Mouse (Mus musculus) retina, adult 2 months (tissue): ENCODE measurements around the gene Tmem81.

Source experiments
- DNase-seq: peaks from one replicate; pipeline ENCODE4 v3.0.0-alpha.2; 2012; ENCODE audit warnings: low read depth, low spot score

Tmem81 gene

GRCm38 (mm10) chr1:132519734-132520133 lies 13.7 kb downstream of the Tmem81 start:
- no peak for DNase-seq

DNA sequence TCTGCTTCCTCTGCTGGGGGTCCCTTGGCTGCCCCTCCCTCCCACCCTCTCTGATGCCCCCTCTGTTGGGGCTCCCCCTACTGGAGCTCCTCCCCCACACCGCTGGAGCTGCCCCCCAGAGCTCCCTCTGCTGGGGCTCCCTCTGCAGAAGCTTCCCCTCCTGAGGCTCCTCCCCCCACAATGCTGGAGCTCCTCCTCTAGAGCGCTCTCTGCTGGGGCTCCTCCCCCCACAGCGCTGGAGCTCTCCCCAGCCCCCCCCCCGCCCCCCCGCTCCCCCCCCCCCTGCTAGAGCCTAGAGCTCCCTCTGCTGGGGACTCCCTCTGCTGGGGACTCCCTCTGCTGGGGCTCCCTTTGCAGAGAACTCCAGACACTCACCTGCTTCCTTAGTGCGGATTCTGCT lies 14.7 kb downstream of the Tmem81 start:
- DNase-seq, result peak; percentile 64

DNA sequence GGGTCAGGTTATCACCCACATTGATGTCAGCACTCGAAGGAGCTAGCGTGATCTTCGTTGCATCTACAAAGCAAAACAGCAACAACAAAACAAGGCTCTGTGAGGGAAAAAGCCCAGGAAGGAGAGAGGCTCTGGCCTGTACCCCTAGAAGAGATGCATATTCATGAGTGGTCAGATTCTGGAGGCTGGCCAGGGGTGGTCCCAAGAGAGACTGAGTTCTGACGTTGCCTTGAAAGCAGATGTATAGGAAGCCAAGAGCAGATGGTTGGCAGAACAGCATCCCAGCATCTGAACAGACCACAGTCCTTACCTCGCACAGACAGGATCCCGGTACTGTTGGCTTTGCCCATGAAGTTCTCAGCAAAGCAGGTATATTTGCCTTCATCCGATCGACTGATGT lies 17.0 kb downstream of the Tmem81 start:
- no peak for DNase-seq

DNA sequence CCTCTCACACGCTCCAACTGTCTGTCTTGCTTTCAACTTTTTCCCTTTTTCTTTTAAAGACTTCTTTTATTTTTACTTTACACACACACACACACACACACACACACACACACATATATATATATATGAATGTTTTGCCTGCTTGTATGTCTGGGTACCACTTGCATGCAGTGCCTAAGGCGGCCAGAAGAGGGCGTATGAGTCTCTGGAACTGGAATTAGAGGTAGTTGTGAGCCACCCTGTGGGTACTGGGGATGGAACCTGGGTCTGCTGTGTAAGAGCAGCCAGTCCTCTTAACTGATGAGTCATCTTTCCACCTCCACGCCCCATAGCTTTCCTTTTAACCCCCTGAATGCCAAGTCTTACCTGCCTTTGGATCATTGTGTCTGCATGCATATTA lies 17.9 kb downstream of the Tmem81 start:
- no peak for DNase-seq

DNA sequence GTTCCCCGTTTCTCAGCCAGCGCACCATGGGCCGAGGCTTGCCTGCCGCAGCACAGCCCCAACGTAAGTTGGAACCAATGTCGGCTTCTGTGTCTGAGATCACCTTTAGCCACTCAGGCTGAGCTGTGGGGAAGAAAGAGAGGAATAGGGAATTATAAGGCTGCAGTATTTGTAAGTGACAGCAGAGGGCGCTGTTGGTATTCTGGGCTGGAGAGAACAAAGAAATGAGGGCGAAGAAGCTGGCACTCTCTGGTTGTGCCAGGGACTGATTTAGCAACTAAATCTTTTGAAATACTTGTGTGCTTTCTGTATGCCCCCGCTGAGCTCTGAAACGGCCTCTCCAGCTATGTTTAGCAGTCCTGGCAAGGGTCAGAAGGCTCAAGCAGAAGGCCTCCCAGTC lies 19.8 kb downstream of the Tmem81 start:
- peak; percentile 60 for DNase-seq

DNA sequence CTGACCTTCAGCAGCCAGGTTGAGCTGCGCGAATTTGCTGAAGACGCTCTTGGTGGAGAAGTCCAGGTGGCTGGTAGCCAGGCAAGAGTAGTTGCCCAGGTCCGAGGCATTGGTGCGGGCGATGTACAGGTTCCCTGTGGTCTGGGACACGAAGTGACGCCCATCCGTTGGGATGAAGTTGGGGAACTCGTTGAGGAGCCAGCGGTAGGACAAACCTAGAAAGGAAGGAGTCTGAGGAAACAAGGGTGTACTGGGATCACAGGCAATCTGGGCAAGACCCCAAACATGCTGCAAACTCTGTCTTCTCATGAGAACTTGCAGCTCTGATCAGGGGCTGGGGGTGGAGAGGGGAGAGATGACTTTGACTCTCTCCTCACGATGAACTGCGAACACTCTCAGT lies 22.0 kb downstream of the Tmem81 start:
- DNase-seq, result no peak

- no peak for DNase-seq
Observed at GRCm38 (mm10) chr1:132528647-132529334, 22.8 kb downstream of the Tmem81 start.

DNA sequence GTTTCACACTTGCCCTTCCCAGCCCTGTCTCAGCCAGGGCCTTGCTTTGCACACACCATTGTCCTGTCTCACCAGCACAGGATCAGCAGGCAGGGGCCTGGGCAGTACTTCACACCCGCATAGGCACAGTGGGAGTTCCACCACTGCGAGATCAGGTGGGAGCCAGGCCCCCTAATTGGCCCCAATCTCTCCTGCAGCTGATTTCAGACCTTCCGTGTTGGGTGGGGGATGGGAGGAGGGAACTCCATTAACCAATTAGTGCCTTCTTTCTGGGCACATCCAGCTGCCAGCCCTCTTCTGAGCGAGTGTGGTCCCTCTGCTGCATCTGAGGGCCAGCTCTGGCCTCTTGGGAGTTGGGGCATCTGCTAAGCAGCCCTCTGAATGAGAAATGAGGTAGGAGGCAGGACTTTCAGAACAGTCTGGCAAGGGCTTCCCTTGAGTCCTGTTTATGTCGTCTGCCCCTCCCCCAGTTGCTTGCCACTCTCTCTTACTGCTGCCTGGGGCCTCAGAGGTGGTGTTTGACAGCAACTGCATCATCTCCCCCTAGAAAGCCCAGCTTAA lies 24.7 kb downstream of the Tmem81 start:
- DNase-seq, result no peak

DNA sequence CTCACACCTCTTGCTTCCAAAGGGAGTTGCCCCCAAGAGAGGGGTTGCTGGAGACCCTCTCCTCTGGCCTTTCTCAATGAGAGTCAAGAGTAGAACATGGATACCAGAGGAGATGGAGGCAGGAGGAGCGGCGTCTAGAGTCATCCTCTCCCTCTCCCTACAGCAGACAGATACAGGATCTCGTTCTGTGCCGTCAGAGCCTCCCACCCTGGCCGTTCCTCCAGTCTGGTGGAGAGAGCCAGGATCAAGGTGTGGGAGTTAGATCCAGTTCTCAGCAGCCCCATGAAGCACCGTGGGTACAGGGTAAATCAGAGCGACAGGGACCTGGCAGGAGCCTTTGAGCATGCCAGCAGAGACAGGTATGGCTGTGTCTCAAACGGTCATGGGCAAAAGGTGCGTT lies 26.5 kb downstream of the Tmem81 start:
- DNase-seq, result no peak

DNA sequence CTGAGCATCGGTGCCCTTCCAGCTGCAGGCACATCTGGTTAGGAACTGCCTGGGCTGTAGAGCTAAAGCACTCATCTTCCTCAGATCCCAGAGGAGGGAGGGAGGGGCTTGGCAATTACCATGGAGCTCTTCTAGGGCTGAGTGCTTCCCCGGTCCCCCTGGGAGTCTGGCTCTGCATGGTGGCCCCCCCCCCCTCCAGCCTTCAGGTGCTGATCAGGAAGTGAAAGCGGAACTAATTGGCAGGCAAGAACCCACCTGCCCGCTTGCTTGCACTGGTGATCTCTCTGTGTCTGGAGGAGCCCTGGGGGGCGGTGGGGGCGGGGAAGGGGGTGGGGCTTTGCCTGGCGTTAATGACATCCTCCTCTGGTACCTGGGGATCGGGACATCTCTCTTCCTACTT lies 27.8 kb downstream of the Tmem81 start:
- no peak for DNase-seq

- no peak for DNase-seq
Observed at GRCm38 (mm10) chr1:132535541-132535940, 29.5 kb downstream of the Tmem81 start.

DNA sequence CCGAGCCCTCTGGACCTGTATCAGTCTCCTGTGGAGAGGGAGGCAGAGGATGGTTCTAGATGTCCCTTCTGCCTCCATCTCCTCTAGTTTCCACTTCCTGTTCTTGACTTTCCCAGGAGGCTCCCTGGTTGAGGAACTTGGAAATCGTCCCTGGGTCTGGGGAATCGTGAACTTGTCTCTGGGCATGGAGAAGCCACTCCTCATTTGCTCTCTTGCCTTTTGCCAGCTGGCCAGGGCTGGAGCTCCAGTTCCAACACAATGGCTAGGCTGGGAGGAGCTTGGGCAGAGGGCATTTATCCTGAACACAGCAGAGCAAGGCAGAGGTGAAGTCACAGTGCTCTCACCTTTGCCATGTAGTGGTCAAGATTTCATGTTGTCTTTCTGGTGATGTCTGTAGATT lies 30.4 kb downstream of the Tmem81 start:
- no peak for DNase-seq

DNA sequence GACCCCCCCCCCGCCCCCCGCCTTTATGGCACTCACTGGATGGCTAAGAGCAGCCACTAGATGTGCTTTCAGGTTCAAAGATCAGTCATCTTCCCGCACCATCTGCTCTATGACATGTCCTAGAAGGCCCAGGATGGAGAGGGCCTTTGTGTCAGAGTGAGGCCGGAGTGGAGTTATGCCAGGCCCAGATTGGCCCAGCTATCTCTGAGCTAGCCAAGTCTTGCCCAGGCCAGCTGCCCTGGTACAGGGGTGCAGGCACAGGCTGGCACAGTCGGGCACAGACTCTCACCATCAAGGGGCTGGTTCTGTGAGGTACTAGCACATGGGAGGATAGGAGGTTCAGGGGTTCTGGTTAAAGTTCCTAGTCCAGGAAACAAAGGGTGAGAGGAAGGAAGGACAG lies 31.7 kb downstream of the Tmem81 start:
- DNase-seq, result no peak

GRCm38 (mm10) chr1:132540701-132541100 lies 34.7 kb downstream of the Tmem81 start:
- DNase-seq, result no peak

DNA sequence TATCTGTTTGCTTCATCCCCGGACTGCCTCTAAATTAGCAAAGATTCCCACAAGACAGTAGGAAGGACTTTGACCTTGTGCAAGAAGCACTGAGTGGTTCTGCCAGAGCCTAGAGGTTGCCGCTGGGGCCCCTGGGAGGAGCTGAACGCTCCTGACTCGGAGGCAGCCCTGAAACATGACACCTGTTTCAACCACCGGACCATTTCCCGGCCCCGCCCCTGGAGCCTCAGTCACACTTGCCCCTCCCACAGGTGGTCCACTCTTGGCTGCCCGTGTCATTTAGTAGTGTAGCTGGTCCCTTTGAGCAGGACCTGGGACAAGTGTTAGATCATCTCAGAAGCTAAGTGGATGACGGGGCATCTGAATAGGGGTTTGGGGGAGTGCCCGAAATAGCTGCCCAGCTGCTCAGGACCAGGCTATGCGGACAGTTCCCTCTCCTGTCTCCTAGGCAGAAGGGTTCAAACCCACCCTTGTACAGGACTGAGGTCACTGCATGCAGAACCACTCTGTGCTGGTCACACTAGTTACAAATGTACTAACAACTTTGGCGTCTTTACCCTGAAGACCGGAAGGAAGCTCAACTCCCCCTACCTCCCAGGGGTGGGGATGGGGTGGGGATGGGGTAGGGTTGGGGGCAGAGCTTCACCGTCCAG lies 35.3 kb downstream of the Tmem81 start:
- no peak for DNase-seq

DNA sequence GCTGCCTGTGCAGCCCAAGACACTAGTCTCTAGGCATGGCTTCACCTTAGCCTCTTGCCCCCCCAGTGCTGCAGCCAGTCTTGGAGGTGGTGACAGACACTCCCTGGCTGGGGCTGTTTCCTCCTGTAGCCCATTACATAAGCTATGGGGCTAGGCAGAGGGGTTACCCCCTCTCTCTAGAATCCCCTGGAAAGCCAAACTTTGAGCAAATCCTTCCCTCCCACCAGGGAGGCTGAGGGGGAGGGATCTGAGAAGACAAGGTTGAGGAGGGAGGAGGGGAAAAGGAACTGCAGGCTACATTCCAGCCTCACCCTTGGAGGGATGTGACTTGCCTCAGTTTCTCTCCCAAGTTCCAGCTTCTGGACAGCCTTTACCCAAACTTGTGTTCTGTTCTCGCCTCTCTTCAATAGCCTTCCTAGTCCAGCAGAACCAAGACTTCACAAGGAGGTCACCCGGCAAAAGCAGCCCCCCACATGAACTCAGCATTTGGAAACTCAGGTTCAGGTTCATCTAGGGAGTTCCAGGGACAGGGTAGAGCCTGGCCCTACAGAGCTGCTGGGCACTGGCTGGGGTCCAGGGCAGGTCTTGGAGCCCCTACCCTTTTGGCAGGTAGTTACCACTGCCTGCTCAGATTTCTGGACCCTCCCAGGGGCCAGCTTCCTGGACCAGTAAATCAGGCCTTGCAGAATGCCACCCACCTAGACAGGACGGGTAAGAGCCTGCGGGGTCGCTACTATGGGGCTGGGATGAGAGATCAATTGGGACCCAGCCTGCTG lies 36.0 kb downstream of the Tmem81 start:
- no peak for DNase-seq

DNA sequence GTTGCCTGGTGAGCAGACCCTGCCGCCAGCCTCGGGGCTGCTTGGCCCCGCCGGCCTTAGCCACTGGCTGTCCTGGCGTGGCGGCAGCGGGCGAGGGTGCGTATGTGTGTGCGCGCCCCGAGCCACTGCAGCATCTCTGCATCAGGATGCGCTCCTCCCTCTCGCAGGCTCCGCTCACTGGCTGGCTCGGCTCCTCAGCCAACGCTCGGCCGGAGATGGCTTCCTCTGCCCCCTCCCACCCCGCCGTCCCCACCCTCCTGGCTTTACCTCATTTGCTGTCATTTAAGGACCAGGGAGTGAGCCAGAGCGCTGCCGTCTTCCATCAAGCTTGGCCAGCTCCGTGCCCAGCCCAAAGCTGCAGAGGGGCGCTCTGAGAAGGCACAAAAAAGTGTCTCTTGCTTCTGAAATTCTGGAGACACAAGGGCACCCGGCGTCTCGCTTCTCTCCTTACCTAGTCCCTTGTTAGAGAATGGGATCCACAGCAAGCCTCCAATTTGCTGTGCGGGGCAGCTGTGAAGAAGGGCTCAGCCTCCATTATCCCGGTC lies 36.8 kb downstream of the Tmem81 start, which contains the start of gene Cntn2:
Gene Cntn2, minus strand, starts transcription at position 495 of the 545 bp plus-strand sequence.
- no peak for DNase-seq

DNA sequence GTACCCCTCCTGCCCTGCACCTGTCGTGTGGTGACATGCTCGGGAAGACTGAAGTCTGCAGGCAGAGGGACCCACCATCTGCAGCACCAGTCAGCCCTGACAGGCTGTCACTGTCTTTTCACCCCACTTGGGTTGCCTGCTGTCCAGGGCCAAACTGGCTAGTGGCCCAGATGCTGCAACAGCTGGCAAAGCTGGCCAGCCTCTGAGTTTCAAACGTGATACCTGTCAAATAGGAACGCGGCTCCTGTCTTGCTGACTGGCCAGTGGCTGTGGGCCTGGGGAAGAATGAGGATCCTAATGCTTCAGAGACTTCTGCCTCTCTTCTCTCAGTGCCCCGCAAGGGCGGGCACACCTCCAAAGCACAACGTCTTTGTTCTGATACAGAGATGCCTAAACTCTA lies 37.8 kb downstream of the Tmem81 start:
- no peak for DNase-seq

DNA sequence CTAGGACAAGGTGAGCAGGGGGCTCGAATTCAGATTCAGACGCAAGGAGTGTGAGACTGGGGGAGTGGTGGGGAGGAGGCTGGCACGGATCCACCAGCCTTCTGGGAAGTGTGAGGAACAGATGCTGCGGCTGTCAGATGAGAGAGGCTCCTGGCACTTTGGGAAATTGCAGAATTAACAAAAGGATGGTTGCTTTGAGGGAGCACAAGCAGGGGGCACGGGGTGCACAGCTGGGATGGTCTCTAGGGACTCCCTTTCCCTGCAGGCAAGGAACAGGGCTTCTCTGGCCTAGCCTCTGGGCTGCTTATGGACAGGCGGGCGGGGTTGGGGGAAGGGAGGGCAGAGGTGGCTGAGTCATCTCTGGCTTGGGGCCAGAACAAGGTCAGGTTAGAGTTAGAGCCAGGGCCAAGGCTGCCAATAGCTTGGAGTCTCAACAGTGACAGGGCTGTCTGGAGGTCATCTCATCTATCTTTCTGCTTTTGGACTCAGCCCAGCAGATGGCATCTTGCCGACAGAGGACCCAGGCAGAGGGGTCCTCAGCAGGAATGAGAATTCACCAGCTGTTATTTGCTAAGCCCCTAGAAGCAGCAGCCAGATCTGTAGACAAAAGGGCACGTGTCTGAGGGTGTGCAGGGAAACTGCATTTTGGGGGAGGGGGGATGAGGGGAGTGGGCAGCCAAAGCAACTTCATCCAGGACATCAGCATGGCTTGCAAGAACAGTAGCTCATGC lies 52.0 kb downstream of the Tmem81 start:
- DNase-seq, result peak; percentile 29
